Mouse (Mus musculus): Measurements from ENCODE around the gene Itpr1. TPM values are rescaled to one million over a fixed set of nuclear protein-coding genes. Genes with fewer than 3 reads are reported as not detected.
"Not testable (repeated sequence)": the region's sequence is repeated elsewhere in the genome, so short reads cannot be mapped to it uniquely, and the experiment has no call there.

Gene Itpr1
- total RNA-seq, 1 experiment from 2014 or later = 100 TPM

- no peak for ATAC-seq (replicated peaks; ENCODE audit: low read depth, poor library complexity, severe bottlenecking)
These were observed 340.1 kb downstream of the Itpr1 start for GRCm38 (mm10) chr6:108553013-108553412.

GRCm38 (mm10) chr6:108553536-108553935 lies 340.6 kb downstream of the Itpr1 start:
- no peak for ATAC-seq (replicated peaks; ENCODE audit: low read depth, poor library complexity, severe bottlenecking)

- ATAC-seq (replicated peaks; ENCODE audit: low read depth, poor library complexity, severe bottlenecking) = peak; percentile 59
These were observed 341.5 kb downstream of the Itpr1 start for GRCm38 (mm10) chr6:108554389-108554788.

- peak; percentile 34; the same call in 1 of the 2 replicates for ATAC-seq (replicated peaks; ENCODE audit: low read depth, poor library complexity, severe bottlenecking)
These were observed 342.0 kb downstream of the Itpr1 start for GRCm38 (mm10) chr6:108554878-108555277.

- ATAC-seq (replicated peaks; ENCODE audit: low read depth, poor library complexity, severe bottlenecking) = no peak
These were observed 344.9 kb downstream of the Itpr1 start for GRCm38 (mm10) chr6:108557576-108558322.

- not testable (repeated sequence) for ATAC-seq (replicated peaks; ENCODE audit: low read depth, poor library complexity, severe bottlenecking)
These were observed 346.3 kb downstream of the Itpr1 start for GRCm38 (mm10) chr6:108559226-108559625.

GRCm38 (mm10) chr6:108562971-108563370 lies 350.1 kb downstream of the Itpr1 start:
- ATAC-seq (replicated peaks; ENCODE audit: low read depth, poor library complexity, severe bottlenecking) = no peak

- not testable (repeated sequence) for ATAC-seq (replicated peaks; ENCODE audit: low read depth, poor library complexity, severe bottlenecking)
These were observed 352.6 kb downstream of the Itpr1 start for GRCm38 (mm10) chr6:108565447-108565846.

GRCm38 (mm10) chr6:108566549-108566948 lies 353.7 kb downstream of the Itpr1 start:
- ATAC-seq (replicated peaks; ENCODE audit: low read depth, poor library complexity, severe bottlenecking) = peak; percentile 52

GRCm38 (mm10) chr6:108569460-108570187 lies 356.7 kb downstream of the Itpr1 start:
- ATAC-seq (replicated peaks; ENCODE audit: low read depth, poor library complexity, severe bottlenecking) = no peak

- no peak for ATAC-seq (replicated peaks; ENCODE audit: low read depth, poor library complexity, severe bottlenecking)
These were observed 357.6 kb downstream of the Itpr1 start for GRCm38 (mm10) chr6:108570351-108571041.

GRCm38 (mm10) chr6:108571042-108571590 lies 358.2 kb downstream of the Itpr1 start:
- ATAC-seq (replicated peaks; ENCODE audit: low read depth, poor library complexity, severe bottlenecking) = peak; percentile 85

GRCm38 (mm10) chr6:108572646-108573045 lies 359.8 kb downstream of the Itpr1 start:
- no peak for ATAC-seq (replicated peaks; ENCODE audit: low read depth, poor library complexity, severe bottlenecking)

- no peak for ATAC-seq (replicated peaks; ENCODE audit: low read depth, poor library complexity, severe bottlenecking)
These were observed 364.2 kb downstream of the Itpr1 start for GRCm38 (mm10) chr6:108577056-108577455.

- no peak for ATAC-seq (replicated peaks; ENCODE audit: low read depth, poor library complexity, severe bottlenecking)
These were observed 375.5 kb downstream of the Itpr1 start for GRCm38 (mm10) chr6:108588426-108588825.

GRCm38 (mm10) chr6:108592227-108592626 lies 379.3 kb downstream of the Itpr1 start:
- no peak for ATAC-seq (replicated peaks; ENCODE audit: low read depth, poor library complexity, severe bottlenecking)

- ATAC-seq (replicated peaks; ENCODE audit: low read depth, poor library complexity, severe bottlenecking) = no peak
These were observed 379.7 kb downstream of the Itpr1 start for GRCm38 (mm10) chr6:108592636-108593035.

GRCm38 (mm10) chr6:108594171-108594841 lies 381.4 kb downstream of the Itpr1 start:
- no peak for ATAC-seq (replicated peaks; ENCODE audit: low read depth, poor library complexity, severe bottlenecking)

- ATAC-seq (replicated peaks; ENCODE audit: low read depth, poor library complexity, severe bottlenecking) = no peak
These were observed 385.8 kb downstream of the Itpr1 start for GRCm38 (mm10) chr6:108598691-108599090.

- ATAC-seq (replicated peaks; ENCODE audit: low read depth, poor library complexity, severe bottlenecking) = 0 out of 2 replicates have a peak, but pooled peaks have one; percentile 36
These were observed 386.4 kb downstream of the Itpr1 start for GRCm38 (mm10) chr6:108599317-108599716.

All from common myeloid progenitor, adult 5-6 weeks (primary cell).